Mouse (Mus musculus) CD8-positive naive resting alpha-beta T cell, adult 2 months (primary cell): ENCODE data around the gene Neurog2.

Source experiments
- DNase-seq, 2 experiments: peaks; one replicate each; pipeline ENCODE4 v3.0.0; 2022; ENCODE audit warnings: low read depth in 2 of 2, low spot score in 2 of 2

The Neurog2 gene

GRCm38 (mm10) chr3:127642211-127642610 lies 9.3 kb downstream of the Neurog2 start:
- no peak for DNase-seq

GRCm38 (mm10) chr3:127646156-127646825 lies 13.4 kb downstream of the Neurog2 start:
- DNase-seq: no peak

GRCm38 (mm10) chr3:127651742-127652653 lies 19.1 kb downstream of the Neurog2 start:
- DNase-seq: no peak

- DNase-seq: no peak
These were observed 27.8 kb downstream of the Neurog2 start for GRCm38 (mm10) chr3:127660712-127661111.

- DNase-seq: no peak
These were observed 29.0 kb downstream of the Neurog2 start for GRCm38 (mm10) chr3:127661646-127662531.

GRCm38 (mm10) chr3:127679703-127680102 lies 46.8 kb downstream of the Neurog2 start:
- DNase-seq: no peak
